Mouse (Mus musculus) embryonic facial prominence, embryonic 12.5 days (tissue): Measurements from ENCODE around the gene Coro7. TPM values are rescaled to one million over a fixed set of nuclear protein-coding genes. Genes with fewer than 3 reads are reported as not detected.

ENCODE experiments used
- ATAC-seq: fragments of 200-750 bp; cut with Nextera tagmentation; 2 replicates; pipeline ENCODE4 v1.8.0; 2017; ENCODE audit not compliant: insufficient number of reproducible peaks, insufficient read depth, low FRiP score, low TSS enrichment
- H3K27ac ChIP-seq: fragments of 300-500 bp; sonication (generic); 2 replicates; pipeline ENCODE4 v1.5.1; 2016; ENCODE audit warnings: mild to moderate bottlenecking
- H3K27me3 ChIP-seq: fragments of 300-500 bp; sonication (generic); 2 replicates; pipeline ENCODE4 v1.6.1; 2016; ENCODE audit warnings: mild to moderate bottlenecking, moderate library complexity
- H3K36me3 ChIP-seq: fragments of 300-500 bp; sonication (generic); 2 replicates; pipeline ENCODE4 v1.6.1; 2016; ENCODE audit warnings: mild to moderate bottlenecking
- H3K4me1 ChIP-seq: fragments of 300-500 bp; sonication (generic); 2 replicates; pipeline ENCODE4 v1.6.1; 2016
- H3K4me2 ChIP-seq: fragments of 300-500 bp; sonication (generic); replicated peaks from 2 replicates; pipeline ENCODE4 v1.6.1; 2016; ENCODE audit warnings: mild to moderate bottlenecking, moderate library complexity
- H3K4me3 ChIP-seq: fragments of 300-500 bp; sonication (generic); 2 replicates; pipeline ENCODE4 v1.5.1; 2016; ENCODE audit warnings: mild to moderate bottlenecking
- H3K9ac ChIP-seq: fragments of 300-500 bp; sonication (generic); 2 replicates; pipeline ENCODE4 v1.6.1; 2016; ENCODE audit warnings: mild to moderate bottlenecking, moderate library complexity
- H3K9me3 ChIP-seq: fragments of 300-500 bp; sonication (generic); 2 replicates; pipeline ENCODE4 v1.6.1; 2016; ENCODE audit warnings: mild to moderate bottlenecking, moderate library complexity
- WGBS: fragments of 180-500 bp; shearing (Covaris S2); methylation state at CpG from one replicate; pipeline ENCODE4 v1.1.7; 2016; 5-methylcytosine and 5-hydroxymethylcytosine counted together
- polyA plus RNA-seq: library from polyadenylated mRNA; unstranded; fragments of >200 nt; fragmentation: Nextera tagmentation; extraction: Ambion mirVana; gene quantifications from 2 replicates; pipeline ENCODE4 v1.2.1, GENCODE M21; 2016

Coro7 gene
- polyA plus RNA-seq, 1 experiment from 2014 or later: 18.2 TPM

DNA sequence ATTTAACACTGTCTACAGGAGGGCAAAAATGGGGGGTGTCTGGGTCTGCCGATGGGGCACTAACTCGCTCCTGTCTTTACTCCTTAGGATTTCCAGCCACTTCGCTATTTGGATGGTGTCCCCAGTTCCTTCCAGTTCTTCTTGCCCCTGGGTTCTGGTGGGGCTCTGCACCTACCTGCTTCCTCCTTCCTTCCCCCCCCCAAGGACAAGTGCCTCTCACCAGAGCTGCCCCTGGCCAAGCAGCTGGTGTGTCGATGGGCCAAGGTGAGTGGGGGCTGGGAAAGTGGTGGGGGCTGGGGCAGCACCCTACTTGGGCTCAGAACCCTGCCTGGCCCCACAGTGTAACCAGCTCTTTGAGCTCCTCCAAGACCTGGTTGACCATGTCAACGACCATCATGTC, 68.4 kb downstream of the Coro7 start:
- H3K4me2 ChIP-seq: no peak overlapping the region
- no peak for ATAC-seq
- H3K4me1 ChIP-seq: peaks cover 20% of the 10 kb centered on the region
- WGBS: 87% methylated on average over 5 of the region's 5 CpGs
- H3K4me3 ChIP-seq: no peak overlapping the region
- no peak overlapping the region for H3K27ac ChIP-seq
- peaks cover 71% of the 10 kb centered on the region for H3K36me3 ChIP-seq
- H3K9ac ChIP-seq: no peak overlapping the region
- H3K27me3 ChIP-seq: no peaks in the 10 kb centered on the region
- H3K9me3 ChIP-seq: no peaks in the 10 kb centered on the region

GRCm38 (mm10) chr16:4608532-4609059, 71.0 kb downstream of the Coro7 start:
- no peak for ATAC-seq
- 82% methylated on average over 19 of the region's 19 CpGs for WGBS
- H3K9ac ChIP-seq: no peak overlapping the region
- no peaks in the 10 kb centered on the region for H3K27me3 ChIP-seq
- no peak overlapping the region for H3K4me2 ChIP-seq
- H3K36me3 ChIP-seq: peaks cover 46% of the 10 kb centered on the region
- H3K9me3 ChIP-seq: no peaks in the 10 kb centered on the region
- peaks cover 46% of the 10 kb centered on the region for H3K4me1 ChIP-seq
- no peak overlapping the region for H3K27ac ChIP-seq
- no peak overlapping the region for H3K4me3 ChIP-seq

DNA sequence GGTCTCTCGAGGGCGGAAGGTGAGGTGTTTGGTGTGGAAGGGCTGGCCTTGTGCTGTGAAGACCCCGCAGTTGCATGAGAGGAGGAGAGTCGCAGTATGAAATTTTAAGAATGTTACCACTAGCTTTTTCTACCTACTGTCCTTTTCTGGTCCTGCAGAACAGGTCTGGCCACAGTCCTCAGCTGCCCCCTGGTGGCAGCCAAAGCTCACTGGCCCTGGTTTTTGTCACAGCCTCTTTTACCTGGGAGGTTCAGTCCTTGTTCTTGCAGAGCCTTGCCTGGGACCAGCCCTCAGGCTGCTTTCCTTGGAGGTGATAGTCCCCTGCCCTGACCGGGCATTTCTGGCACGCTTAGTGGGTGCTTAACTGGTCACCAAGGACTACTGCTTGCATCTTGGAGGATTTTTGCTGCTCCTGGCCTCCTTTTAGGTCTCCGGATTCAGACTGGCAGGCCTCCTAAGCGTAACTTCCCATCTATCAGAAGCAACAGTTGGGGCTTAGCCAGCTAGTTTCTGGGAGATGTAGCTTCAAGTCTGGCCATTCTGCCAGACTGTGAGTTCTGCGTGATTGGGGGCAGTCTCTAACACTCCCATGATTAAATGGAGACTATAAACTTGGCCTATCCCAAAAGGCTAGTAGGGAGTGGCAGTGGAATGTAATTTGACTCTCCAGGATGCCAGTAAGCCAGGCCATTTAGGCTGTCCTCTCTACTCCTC, 71.6 kb downstream of the Coro7 start:
- Histone ChIP-seq H3K9ac (no peak overlapping the region), H3K27ac (peak overlapping the region; percentile 69), H3K27me3 (no peaks in the 10 kb centered on the region), H3K4me2 (no peak overlapping the region), H3K4me1 (peaks cover 52% of the 10 kb centered on the region), H3K9me3 (no peaks in the 10 kb centered on the region), H3K4me3 (no peak overlapping the region), H3K36me3 (peaks cover 40% of the 10 kb centered on the region)
- WGBS: 47% methylated on average over 9 of the region's 9 CpGs
- no peak for ATAC-seq

GRCm38 (mm10) chr16:4606431-4607084, 73.0 kb downstream of the Coro7 start:
- H3K4me1 ChIP-seq: peaks cover 65% of the 10 kb centered on the region
- H3K9ac ChIP-seq: no peak overlapping the region
- H3K4me2 ChIP-seq: no peak overlapping the region
- WGBS: 20% methylated on average over 5 of the region's 5 CpGs
- H3K4me3 ChIP-seq: no peak overlapping the region
- no peak for ATAC-seq
- H3K9me3 ChIP-seq: no peaks in the 10 kb centered on the region
- H3K27me3 ChIP-seq: no peaks in the 10 kb centered on the region
- peaks cover 30% of the 10 kb centered on the region for H3K36me3 ChIP-seq
- H3K27ac ChIP-seq: peak overlapping the region; percentile 30; the same call in 1 of the 2 replicates

GRCm38 (mm10) chr16:4605514-4606131, 74.0 kb downstream of the Coro7 start:
- H3K9me3 ChIP-seq: no peaks in the 10 kb centered on the region
- peaks cover 22% of the 10 kb centered on the region for H3K36me3 ChIP-seq
- H3K4me2 ChIP-seq: no peak overlapping the region; the same call in 1 of the 2 replicates
- whole genome bisulfite sequencing: 24% methylated on average over 13 of the region's 13 CpGs
- H3K4me1 ChIP-seq: peaks cover 73% of the 10 kb centered on the region
- peak overlapping the region; percentile 58 for H3K27ac ChIP-seq
- H3K27me3 ChIP-seq: no peaks in the 10 kb centered on the region
- no peak for ATAC-seq
- no peak overlapping the region for H3K4me3 ChIP-seq
- no peak overlapping the region for H3K9ac ChIP-seq

GRCm38 (mm10) chr16:4604293-4604837, 75.2 kb downstream of the Coro7 start:
- Histone ChIP-seq H3K4me3 (no peak overlapping the region), H3K27ac (peak overlapping the region; percentile 78; the same call in 1 of the 2 replicates), H3K27me3 (no peaks in the 10 kb centered on the region), H3K9me3 (no peaks in the 10 kb centered on the region), H3K36me3 (peaks cover 11% of the 10 kb centered on the region), H3K4me1 (peaks cover 85% of the 10 kb centered on the region), H3K9ac (no peak overlapping the region), H3K4me2 (no peak overlapping the region)
- WGBS: 60% methylated on average over 11 of the region's 11 CpGs
- no peak for ATAC-seq

DNA sequence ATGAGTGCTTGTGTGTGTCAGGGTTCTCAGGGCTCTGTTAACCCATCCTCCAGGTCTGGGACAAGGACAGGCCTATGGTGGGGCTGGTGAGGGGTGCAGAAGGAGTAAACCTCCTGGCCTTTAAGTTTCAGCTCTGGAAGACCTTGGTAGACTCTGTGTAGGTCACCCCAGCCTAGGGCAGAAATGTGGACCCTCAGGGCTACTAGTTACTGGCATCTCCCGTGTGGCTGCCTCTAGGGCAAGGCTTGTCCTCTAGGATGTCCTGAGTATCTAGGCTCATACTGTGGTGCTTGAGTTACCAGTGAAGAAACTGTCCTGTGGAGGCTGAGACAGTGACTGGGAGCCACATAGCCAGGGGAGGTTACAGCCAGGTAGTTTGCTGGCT, 76.1 kb downstream of the Coro7 start:
- H3K27me3 ChIP-seq: no peaks in the 10 kb centered on the region
- H3K4me1 ChIP-seq: peaks cover 94% of the 10 kb centered on the region
- H3K9ac ChIP-seq: no peak overlapping the region
- no peaks in the 10 kb centered on the region for H3K9me3 ChIP-seq
- H3K36me3 ChIP-seq: peaks cover 3% of the 10 kb centered on the region; the same call in 1 of the 2 replicates
- 42% methylated on average over 1 of the region's 1 CpGs for WGBS
- peak overlapping the region; percentile 16; the same call in 1 of the 2 replicates for H3K4me2 ChIP-seq
- ATAC-seq: no peak
- H3K27ac ChIP-seq: peak overlapping the region; percentile 78
- H3K4me3 ChIP-seq: no peak overlapping the region

- Histone ChIP-seq H3K4me3 (no peak overlapping the region), H3K4me1 (peaks cover 96% of the 10 kb centered on the region), H3K36me3 (no peaks in the 10 kb centered on the region), H3K9me3 (no peaks in the 10 kb centered on the region), H3K27me3 (no peaks in the 10 kb centered on the region), H3K27ac (peak overlapping the region; percentile 78), H3K9ac (peak overlapping the region; percentile 15; the same call in 1 of the 2 replicates), H3K4me2 (peak overlapping the region; percentile 16; the same call in 1 of the 2 replicates)
- no peak for ATAC-seq
- WGBS: 9% methylated on average over 7 of the region's 7 CpGs
These were observed 76.7 kb downstream of the Coro7 start for GRCm38 (mm10) chr16:4602766-4603452.

DNA sequence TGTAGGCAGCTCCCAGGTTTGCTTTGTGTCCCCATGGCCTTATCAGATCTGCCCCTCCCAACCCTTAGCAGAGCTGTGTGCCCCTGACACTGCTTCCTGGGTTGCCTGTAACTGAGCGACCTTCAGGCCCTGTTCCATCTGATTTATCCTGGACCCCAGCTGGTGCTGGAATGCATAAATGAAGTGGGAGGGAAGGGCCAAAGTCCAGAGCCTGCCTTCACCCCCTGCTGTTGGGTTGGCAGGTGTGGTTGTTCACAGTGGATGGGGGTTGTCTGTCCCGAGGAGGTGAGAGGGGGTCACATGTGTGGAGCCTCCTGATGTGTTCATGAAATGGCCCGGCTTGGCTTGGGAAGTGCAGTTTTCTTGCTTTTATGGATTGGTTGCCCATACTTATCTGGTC, 77.4 kb downstream of the Coro7 start:
- no peak for ATAC-seq
- Histone ChIP-seq H3K36me3 (no peaks in the 10 kb centered on the region), H3K4me3 (no peak overlapping the region), H3K27ac (peak overlapping the region; percentile 78), H3K9me3 (no peaks in the 10 kb centered on the region), H3K9ac (peak overlapping the region; percentile 20), H3K4me1 (peaks cover 97% of the 10 kb centered on the region), H3K4me2 (no peak overlapping the region), H3K27me3 (no peaks in the 10 kb centered on the region)
- 28% methylated on average over 3 of the region's 3 CpGs for WGBS

GRCm38 (mm10) chr16:4600701-4601310, 78.8 kb downstream of the Coro7 start:
- no peaks in the 10 kb centered on the region for H3K9me3 ChIP-seq
- WGBS: 72% methylated on average over 9 of the region's 9 CpGs
- no peak overlapping the region for H3K9ac ChIP-seq
- no peaks in the 10 kb centered on the region for H3K36me3 ChIP-seq
- peaks cover 97% of the 10 kb centered on the region for H3K4me1 ChIP-seq
- H3K4me3 ChIP-seq: no peak overlapping the region
- H3K27me3 ChIP-seq: no peaks in the 10 kb centered on the region
- H3K4me2 ChIP-seq: no peak overlapping the region
- no peak overlapping the region for H3K27ac ChIP-seq
- no peak for ATAC-seq

DNA sequence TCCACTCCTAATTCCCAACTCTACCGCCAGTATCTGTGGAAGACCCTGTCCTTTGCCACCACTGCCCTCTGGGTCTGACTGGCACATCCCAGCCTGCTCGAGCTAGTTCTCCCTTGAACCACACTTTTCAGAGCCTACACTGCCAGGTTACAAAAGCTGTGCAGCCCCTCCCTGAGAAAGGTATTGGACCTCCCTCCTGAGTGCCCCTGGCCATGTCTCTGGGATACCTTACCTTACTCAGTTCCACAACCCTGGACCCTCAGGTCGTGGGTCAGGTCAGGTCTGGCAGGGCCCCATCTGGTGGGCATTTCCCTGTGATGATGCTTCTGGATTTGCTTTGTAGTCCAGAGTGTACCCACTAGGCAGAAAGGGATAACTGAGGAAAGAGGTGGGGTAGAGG, 80.0 kb downstream of the Coro7 start:
- Histone ChIP-seq H3K36me3 (no peaks in the 10 kb centered on the region), H3K9ac (no peak overlapping the region), H3K4me2 (no peak overlapping the region), H3K4me3 (no peak overlapping the region), H3K27me3 (no peaks in the 10 kb centered on the region), H3K27ac (no peak overlapping the region), H3K9me3 (no peaks in the 10 kb centered on the region), H3K4me1 (peaks cover 90% of the 10 kb centered on the region)
- WGBS: 82% methylated on average over 3 of the region's 3 CpGs
- no peak for ATAC-seq
